Mouse (Mus musculus) liver, embryonic 15.5 days (tissue): Measurements from ENCODE around the gene Calhm2. TPM values are rescaled to one million over a fixed set of nuclear protein-coding genes. Genes with fewer than 3 reads are reported as not detected.

Experiments
- ATAC-seq: fragments of 200-750 bp; cut with Nextera tagmentation; 2 replicates; pipeline ENCODE4 v1.8.0; 2017; ENCODE audit warnings: moderate number of reproducible peaks, mild to moderate bottlenecking, moderate library complexity; ENCODE audit not compliant: insufficient read depth
- H3K27ac ChIP-seq: fragments of 300-500 bp; sonication (generic); replicated peaks from 2 replicates; pipeline ENCODE4 v1.5.1; 2015; ENCODE audit warnings: mild to moderate bottlenecking, inconsistent platforms
- H3K27me3 ChIP-seq: fragments of 300-500 bp; sonication (generic); 2 replicates; pipeline ENCODE4 v1.6.1; 2015; ENCODE audit warnings: mild to moderate bottlenecking, inconsistent platforms
- H3K36me3 ChIP-seq: fragments of 300-500 bp; sonication (generic); replicated peaks from 2 replicates; pipeline ENCODE4 v1.6.1; 2015; ENCODE audit warnings: moderate library complexity, mild to moderate bottlenecking, inconsistent platforms
- H3K4me1 ChIP-seq: fragments of 300-500 bp; sonication (generic); replicated peaks from 2 replicates; pipeline ENCODE4 v1.6.1; 2015; ENCODE audit warnings: inconsistent platforms
- H3K4me2 ChIP-seq: fragments of 300-500 bp; sonication (generic); 2 replicates; pipeline ENCODE4 v1.6.1; 2015; ENCODE audit warnings: moderate library complexity, mild to moderate bottlenecking, inconsistent platforms
- H3K4me3 ChIP-seq: fragments of 300-500 bp; sonication (generic); replicated peaks from 2 replicates; pipeline ENCODE4 v1.5.1; 2015; ENCODE audit warnings: mild to moderate bottlenecking, inconsistent platforms
- H3K9ac ChIP-seq: fragments of 300-500 bp; sonication (generic); 2 replicates; pipeline ENCODE4 v1.6.1; 2015; ENCODE audit warnings: moderate library complexity, mild to moderate bottlenecking, inconsistent platforms
- H3K9me3 ChIP-seq: fragments of 300-500 bp; sonication (generic); replicated peaks from 2 replicates; pipeline ENCODE4 v1.6.1; 2016; ENCODE audit warnings: inconsistent platforms
- WGBS: fragments of 180-500 bp; shearing (Covaris S2); methylation state at CpG from one replicate; pipeline ENCODE4 v1.1.7; 2015; ENCODE audit warnings: mixed read lengths; ENCODE audit not compliant: insufficient replicate concordance; 5-methylcytosine and 5-hydroxymethylcytosine counted together
- polyA plus RNA-seq: library from polyadenylated mRNA; unstranded; fragments of >200 nt; fragmentation: Nextera tagmentation; extraction: Ambion mirVana; gene quantifications from 2 replicates; pipeline ENCODE4 v1.2.1, GENCODE M21; 2015

The Calhm2 gene
- 2.1 and 2.2 TPM in 2 replicates for polyA plus RNA-seq

DNA sequence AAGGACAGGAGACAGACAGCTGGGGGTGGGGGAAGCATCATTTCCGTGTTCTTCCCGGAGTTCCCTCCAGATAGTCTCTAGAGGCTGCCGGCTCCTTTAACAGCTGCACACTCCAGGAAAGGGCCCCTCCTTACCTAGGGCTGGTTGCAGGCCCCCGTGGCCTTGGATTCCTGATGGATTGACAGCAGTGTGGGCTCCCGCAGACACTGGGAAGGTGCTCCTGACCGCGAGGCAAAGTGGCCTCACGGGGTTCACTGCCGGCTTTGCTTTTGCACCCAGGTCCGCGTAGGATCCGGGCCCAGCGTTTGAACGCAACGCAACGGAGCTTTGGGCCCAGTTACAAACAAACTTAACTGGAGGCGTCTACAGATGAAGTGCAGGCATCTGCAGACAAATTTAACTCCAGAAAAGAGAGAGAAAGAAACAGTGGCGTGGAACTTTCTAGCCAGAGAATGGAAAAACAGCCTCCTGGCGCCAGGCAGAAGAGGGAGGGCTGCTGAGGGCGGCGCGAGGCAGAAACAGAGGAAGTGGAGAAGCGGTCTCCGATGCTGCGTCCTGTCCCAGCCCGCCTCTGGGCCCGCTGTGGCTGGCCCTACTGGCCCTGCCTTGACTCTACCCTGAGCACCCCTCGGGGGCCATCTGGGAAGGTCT lies at the start of gene Calhm2:
Gene Calhm2 (minus strand): TSS at position 524 of the 651 bp plus-strand sequence.
- WGBS: 2% methylated on average over 28 of the region's 28 CpGs
- Histone ChIP-seq H3K36me3 (no peaks in the 10 kb centered on the region), H3K9ac (no peak within 1 kb of the TSS), H3K4me1 (peaks cover 23% of the 10 kb centered on the region), H3K27ac (peak within 1 kb of the TSS; percentile 48; the same call in 1 of the 2 replicates), H3K4me2 (peak within 1 kb of the TSS; percentile 59), H3K9me3 (no peaks in the 10 kb centered on the region), H3K27me3 (peaks cover 21% of the 10 kb centered on the region), H3K4me3 (peak within 1 kb of the TSS; percentile 40)
- ATAC-seq: peak; percentile 51

DNA sequence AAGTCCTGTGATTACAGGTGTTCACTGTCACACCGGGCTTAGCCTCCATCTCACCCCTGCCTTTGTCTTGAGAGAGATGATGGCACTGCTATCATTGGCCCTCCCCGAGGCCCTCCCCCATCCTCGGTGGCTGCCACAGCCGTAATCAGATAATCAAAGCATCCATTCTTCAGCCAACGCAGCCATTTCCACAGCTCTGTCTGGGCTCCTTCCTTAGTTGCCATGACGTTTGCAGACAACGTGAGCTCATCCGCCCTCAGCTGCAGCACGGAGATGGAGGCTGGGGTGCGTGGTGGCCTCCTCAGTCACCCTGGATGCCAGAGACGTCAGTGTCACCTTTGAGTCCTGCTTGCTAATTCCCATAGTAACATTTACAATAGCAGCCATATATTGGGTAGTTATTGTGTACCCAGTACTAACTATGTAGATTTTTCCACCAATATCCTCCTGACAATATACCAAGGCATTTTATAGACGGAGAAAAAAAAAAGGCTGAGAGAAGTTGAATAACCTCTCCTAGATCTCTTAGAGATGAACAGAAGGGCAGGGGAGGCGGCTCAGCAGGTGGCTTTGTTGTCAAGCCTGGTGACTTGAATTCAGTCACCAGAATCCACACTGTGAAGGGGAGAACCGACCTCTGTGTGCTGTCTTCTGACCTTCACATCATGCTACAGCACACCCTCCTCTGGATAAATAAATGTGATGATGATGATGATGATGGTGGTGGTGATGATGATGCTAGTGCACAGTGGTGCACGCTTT lies 48.6 kb upstream of the Calhm2 start:
- Histone ChIP-seq H3K4me3 (no peak overlapping the region), H3K9me3 (no peaks in the 10 kb centered on the region), H3K4me2 (no peak overlapping the region), H3K9ac (no peak overlapping the region), H3K36me3 (no peaks in the 10 kb centered on the region), H3K4me1 (no peaks in the 10 kb centered on the region), H3K27ac (no peak overlapping the region), H3K27me3 (peaks cover 12% of the 10 kb centered on the region)
- 42% methylated on average over 15 of the region's 15 CpGs for WGBS
- ATAC-seq: no peak

DNA sequence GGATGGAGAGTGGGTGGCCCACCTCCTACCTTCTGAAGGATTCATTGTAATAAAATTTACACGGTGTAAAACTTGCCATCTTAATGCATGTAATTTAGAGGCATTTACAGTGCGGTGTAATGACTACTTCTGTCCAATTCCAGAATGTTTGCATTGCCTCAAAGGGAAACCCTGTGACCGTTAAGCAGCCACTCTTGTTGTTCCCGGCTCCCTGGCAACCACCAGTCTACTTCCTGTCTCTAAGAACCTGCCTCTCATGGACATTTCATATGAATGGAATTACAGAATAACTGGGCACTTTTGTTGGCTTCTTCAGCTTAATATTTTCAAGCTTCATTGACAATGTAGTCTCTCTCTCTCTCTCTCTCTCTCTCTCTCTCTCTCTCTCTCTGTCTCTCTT lies 46.6 kb upstream of the Calhm2 start:
- Histone ChIP-seq H3K4me2 (no peak overlapping the region), H3K4me1 (no peaks in the 10 kb centered on the region), H3K27me3 (peaks cover 30% of the 10 kb centered on the region), H3K9me3 (no peaks in the 10 kb centered on the region), H3K27ac (no peak overlapping the region), H3K36me3 (no peaks in the 10 kb centered on the region), H3K4me3 (no peak overlapping the region), H3K9ac (no peak overlapping the region)
- 26% methylated on average over 4 of the region's 4 CpGs for WGBS
- no peak for ATAC-seq

DNA sequence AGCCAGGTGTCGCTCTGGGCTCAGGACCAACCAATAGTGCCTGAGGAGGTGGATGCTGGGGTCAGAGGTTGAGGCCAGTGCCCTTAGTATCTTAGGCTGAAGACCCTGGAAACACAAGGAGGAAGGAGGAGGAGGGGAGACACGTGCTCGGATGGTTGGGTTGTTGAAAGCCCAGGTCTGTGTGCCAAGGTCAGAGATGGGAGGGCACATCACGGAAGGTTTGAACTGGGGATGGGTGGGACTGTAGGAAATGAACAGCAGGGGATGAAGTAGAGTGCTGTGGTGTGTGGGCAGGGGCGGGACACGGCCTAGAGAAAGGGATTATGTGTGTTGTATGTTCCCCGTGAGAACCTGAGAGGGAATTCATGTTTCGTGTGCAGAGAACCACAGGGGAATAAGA lies 46.1 kb upstream of the Calhm2 start:
- H3K9me3 ChIP-seq: no peaks in the 10 kb centered on the region
- H3K27me3 ChIP-seq: peaks cover 36% of the 10 kb centered on the region
- 52% methylated on average over 8 of the region's 8 CpGs for WGBS
- no peak overlapping the region for H3K27ac ChIP-seq
- H3K9ac ChIP-seq: no peak overlapping the region
- H3K4me3 ChIP-seq: no peak overlapping the region
- H3K4me2 ChIP-seq: no peak overlapping the region
- H3K36me3 ChIP-seq: no peaks in the 10 kb centered on the region
- ATAC-seq: no peak
- no peaks in the 10 kb centered on the region; the same call in 1 of the 2 replicates for H3K4me1 ChIP-seq

DNA sequence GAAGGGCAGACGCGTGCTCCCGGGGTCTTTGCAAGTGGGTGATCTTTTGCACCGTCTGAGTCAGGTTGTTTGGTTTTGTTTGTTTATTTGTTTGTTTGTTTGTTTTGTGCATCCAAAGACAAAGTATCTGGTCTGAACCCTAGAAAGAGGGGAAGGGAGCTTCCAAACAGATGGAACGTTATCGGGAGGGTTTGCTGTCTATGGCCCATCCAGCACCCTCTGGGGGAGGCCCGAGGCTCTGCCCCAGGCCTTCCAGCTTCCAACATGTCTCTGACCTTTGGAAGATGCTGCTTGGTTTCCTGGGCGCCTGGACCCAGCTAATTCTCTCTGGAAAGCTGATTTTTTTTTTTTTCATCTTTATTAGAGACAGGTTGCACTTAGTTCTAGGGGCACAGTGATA lies 41.9 kb upstream of the Calhm2 start:
- Histone ChIP-seq H3K27me3 (peaks cover 76% of the 10 kb centered on the region), H3K4me3 (no peak overlapping the region), H3K9me3 (no peaks in the 10 kb centered on the region), H3K27ac (no peak overlapping the region), H3K9ac (no peak overlapping the region), H3K4me1 (peaks cover 8% of the 10 kb centered on the region; the same call in 1 of the 2 replicates), H3K4me2 (no peak overlapping the region), H3K36me3 (no peaks in the 10 kb centered on the region)
- no peak for ATAC-seq
- 17% methylated on average over 8 of the region's 8 CpGs for WGBS

DNA sequence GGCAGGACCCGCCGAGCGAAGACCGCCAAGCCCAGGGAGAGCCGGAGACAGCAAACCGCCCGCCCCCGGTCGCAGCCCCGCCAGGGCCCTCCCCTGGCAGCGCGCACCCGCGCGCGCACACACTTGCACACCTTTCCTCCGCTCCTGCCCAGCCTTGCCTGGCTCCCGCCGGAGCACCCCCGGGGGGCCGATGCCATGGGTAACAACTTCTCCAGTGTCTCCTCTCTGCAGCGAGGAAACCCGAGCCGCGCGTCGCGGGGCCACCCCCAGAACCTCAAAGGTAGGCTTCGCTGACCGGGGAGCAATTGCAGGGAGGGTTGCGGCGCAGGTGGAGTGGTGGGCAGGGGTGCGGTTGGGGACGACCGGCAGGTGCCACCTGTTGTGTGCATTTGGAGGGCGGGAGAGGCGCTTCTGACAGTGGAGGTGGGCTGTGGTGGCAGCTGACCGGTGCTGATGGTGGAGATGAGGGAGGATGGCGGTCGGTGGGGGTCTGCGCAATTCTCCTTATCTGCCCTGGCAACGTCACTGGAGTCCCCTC lies 41.2 kb upstream of the Calhm2 start:
- Histone ChIP-seq H3K9ac (no peak overlapping the region), H3K4me2 (peak overlapping the region; percentile 73), H3K4me3 (peak overlapping the region; percentile 51), H3K9me3 (no peaks in the 10 kb centered on the region), H3K4me1 (peaks cover 8% of the 10 kb centered on the region; the same call in 1 of the 2 replicates), H3K27ac (no peak overlapping the region), H3K36me3 (no peaks in the 10 kb centered on the region), H3K27me3 (peaks cover 73% of the 10 kb centered on the region)
- WGBS: 3% methylated on average over 38 of the region's 42 CpGs
- ATAC-seq: no peak

DNA sequence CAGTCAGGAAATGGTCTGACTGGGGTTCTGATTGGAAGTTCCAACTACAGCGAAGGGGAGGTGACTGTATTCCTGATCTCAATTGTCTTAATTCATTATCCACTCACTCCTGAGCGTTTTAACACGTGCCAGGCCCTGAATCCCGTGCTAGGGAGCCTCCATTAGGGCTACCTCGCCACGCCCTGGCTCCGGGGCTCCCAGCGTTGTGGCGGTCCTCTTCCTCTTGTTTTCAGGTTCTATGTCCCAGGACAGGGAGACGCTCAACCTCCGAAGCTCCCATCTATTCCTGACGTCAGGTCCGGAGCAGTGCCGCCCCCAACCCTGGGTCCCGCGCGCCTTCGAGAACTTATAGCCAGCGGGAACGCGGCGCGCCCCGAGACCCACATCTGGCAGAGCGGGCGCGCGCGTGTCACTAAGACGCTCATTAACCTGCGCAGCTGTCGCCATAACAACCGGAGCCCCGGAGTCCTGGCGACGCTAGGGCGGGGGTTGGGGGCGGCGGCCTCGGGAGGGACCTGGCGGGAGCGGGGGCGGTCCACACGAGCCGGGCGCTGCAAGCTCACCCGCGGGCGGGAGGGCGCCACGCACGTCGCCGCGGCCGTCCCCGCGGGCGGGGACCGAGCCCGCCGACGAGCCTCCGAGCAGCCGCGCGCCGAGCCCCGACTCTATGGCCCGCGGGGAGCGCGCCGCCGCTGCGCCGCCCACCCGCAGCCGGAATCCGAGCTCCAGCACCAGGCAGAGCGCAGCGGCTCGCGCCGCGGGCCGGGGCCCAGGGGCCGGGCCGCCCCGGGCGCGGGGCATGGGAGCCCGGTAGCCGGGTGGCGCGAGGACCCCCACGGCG lies 40.6 kb upstream of the Calhm2 start, which contains the start of gene Neurl1a:
Gene Neurl1a (plus strand): TSS at position 390 of the 841 bp plus-strand sequence.
- H3K9me3 ChIP-seq: no peaks in the 10 kb centered on the region
- peak within 1 kb of the TSS; percentile 51 for H3K4me3 ChIP-seq
- WGBS: under 1% methylated on average over 75 of the region's 98 CpGs
- no peaks in the 10 kb centered on the region for H3K36me3 ChIP-seq
- peak within 1 kb of the TSS; percentile 73 for H3K4me2 ChIP-seq
- no peak within 1 kb of the TSS for H3K27ac ChIP-seq
- H3K27me3 ChIP-seq: peaks cover 70% of the 10 kb centered on the region
- no peak within 1 kb of the TSS for H3K9ac ChIP-seq
- peaks cover 8% of the 10 kb centered on the region; the same call in 1 of the 2 replicates for H3K4me1 ChIP-seq
- ATAC-seq: no peak

DNA sequence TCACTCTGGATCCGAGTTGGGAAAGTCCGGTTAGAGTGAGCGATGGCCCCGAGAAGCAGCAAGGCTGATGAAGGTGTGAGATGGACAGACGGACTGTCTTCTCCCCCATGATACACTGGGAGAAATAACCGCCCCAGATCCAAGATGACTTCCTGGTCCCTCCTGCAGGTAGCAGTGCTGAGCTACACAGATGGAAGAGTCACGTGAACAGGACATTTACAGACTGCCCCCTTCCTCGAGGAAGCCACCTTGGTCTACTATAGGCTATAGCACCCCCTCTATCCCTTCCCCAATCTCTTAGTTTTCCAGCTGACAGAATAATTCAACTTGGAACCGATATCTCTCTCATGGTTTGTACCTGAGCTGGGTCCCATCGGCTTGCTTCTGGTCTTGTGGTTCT lies 39.9 kb upstream of the Calhm2 start:
- Histone ChIP-seq H3K27ac (no peak overlapping the region), H3K4me1 (peaks cover 8% of the 10 kb centered on the region; the same call in 1 of the 2 replicates), H3K9ac (no peak overlapping the region), H3K4me2 (peak overlapping the region; percentile 73), H3K4me3 (peak overlapping the region; percentile 51), H3K36me3 (no peaks in the 10 kb centered on the region), H3K27me3 (peaks cover 70% of the 10 kb centered on the region), H3K9me3 (no peaks in the 10 kb centered on the region)
- ATAC-seq: no peak
- WGBS: 18% methylated on average over 10 of the region's 10 CpGs

DNA sequence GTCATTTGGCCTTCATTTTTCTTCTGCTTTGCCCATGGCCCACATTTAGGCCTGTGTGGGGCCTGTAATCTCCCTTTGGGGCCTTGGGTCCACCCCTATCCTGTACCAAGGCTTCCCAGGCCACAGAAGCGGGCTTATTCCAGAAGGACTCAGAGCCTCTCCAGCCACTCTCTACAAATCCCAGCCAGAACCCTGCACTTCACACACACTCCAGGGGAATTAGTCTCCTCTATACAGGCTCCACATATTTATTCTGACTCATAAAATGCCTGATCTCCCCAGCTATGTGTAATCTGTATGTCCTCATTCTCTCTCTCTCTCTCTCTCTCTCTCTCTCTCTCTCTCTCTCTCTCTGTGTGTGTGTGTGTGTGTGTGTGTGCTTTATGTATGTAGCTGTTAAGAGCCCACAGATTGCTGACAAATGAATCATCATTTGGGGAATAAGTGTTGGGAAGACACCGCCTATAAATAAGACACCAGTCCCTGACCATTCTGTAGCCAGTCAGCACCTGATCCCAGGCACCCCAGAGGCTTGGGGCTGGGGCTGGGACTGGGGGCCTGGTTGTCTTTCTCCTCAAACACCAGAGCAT lies 38.9 kb upstream of the Calhm2 start:
- H3K4me2 ChIP-seq: no peak overlapping the region
- H3K36me3 ChIP-seq: no peaks in the 10 kb centered on the region
- H3K9me3 ChIP-seq: no peaks in the 10 kb centered on the region
- no peak overlapping the region for H3K27ac ChIP-seq
- 60% methylated on average over 2 of the region's 2 CpGs for WGBS
- peaks cover 66% of the 10 kb centered on the region for H3K27me3 ChIP-seq
- H3K9ac ChIP-seq: no peak overlapping the region
- H3K4me1 ChIP-seq: peaks cover 8% of the 10 kb centered on the region; the same call in 1 of the 2 replicates
- ATAC-seq: no peak
- no peak overlapping the region for H3K4me3 ChIP-seq

DNA sequence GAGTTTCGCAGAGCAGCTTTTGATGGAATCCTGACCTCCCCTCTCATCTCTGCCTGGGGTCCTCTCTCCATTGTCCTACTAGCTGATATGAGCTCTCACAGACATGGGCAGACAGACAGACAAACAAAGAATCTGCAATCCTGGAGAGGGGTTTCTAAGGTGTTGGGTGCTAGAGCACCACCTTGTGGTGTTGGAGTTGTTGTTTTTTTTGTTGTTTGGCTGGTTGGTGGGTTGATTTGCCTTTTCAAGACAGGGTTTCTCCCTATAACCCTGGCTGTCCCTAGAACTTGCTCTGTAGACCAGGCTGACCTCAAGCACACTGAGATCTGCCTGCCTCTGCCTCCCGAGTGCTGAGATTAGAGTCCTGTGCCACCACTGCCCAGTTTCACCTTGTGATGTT lies 37.4 kb upstream of the Calhm2 start:
- H3K4me3 ChIP-seq: no peak overlapping the region
- WGBS: 42% methylated on average over 2 of the region's 2 CpGs
- no peaks in the 10 kb centered on the region for H3K36me3 ChIP-seq
- peaks cover 52% of the 10 kb centered on the region for H3K27me3 ChIP-seq
- H3K4me1 ChIP-seq: peaks cover 8% of the 10 kb centered on the region; the same call in 1 of the 2 replicates
- no peak overlapping the region for H3K9ac ChIP-seq
- ATAC-seq: no peak
- no peak overlapping the region for H3K27ac ChIP-seq
- H3K9me3 ChIP-seq: no peaks in the 10 kb centered on the region
- H3K4me2 ChIP-seq: no peak overlapping the region
